Mouse (Mus musculus) olfactory bulb, adult 2 months (tissue): ENCODE measurements around the gene Draxin.

ENCODE experiments used
- CTCF ChIP-seq: fragments of 200-500 bp; IDR thresholded peaks from 2 replicates; pipeline ENCODE4 v1.5.1; 2012; ENCODE audit warnings: low read depth, mild to moderate bottlenecking, low read length, moderate library complexity; ENCODE audit not compliant: insufficient read depth
- POLR2A ChIP-seq: fragments of 200-500 bp; IDR thresholded peaks from 2 replicates; pipeline ENCODE4 v1.6.1; 2012; ENCODE audit warnings: mild to moderate bottlenecking, low read depth, low read length, moderate library complexity; ENCODE audit not compliant: insufficient read depth

- peak; percentile 24; the same call in 1 of the 2 replicates for TF ChIP-seq CTCF
- TF ChIP-seq POLR2A, result no peak
These were observed 70.1 kb downstream of the Draxin start for GRCm38 (mm10) chr4:148060120-148061085.
